Mouse (Mus musculus) ES-Bruce4 (cell line): ENCODE measurements around the gene Tbkbp1. TPM values are rescaled to one million over a fixed set of nuclear protein-coding genes. Genes with fewer than 3 reads are reported as not detected.
A peak's percentile ranks its signal among the peaks of the same experiment; 100 is the strongest.

Experiments
- H3K27ac ChIP-seq: 2 replicates; pipeline ENCODE4 v1.5.1; 2012; ENCODE audit warnings: low read length, inconsistent platforms; ENCODE audit not compliant: insufficient read depth
- H3K27me3 ChIP-seq: 2 replicates; pipeline ENCODE4 v1.6.1; 2012; ENCODE audit warnings: mild to moderate bottlenecking, low read length, inconsistent platforms; ENCODE audit not compliant: control insufficient read depth, poor library complexity, insufficient read depth, severe bottlenecking
- H3K36me3 ChIP-seq: 2 replicates; pipeline ENCODE4 v1.6.1; 2012; ENCODE audit warnings: inconsistent platforms, mild to moderate bottlenecking, low read length, moderate library complexity; ENCODE audit not compliant: control insufficient read depth, poor library complexity, insufficient read depth, severe bottlenecking
- H3K4me1 ChIP-seq: one replicate; pipeline ENCODE4 v1.8.1; 2011; ENCODE audit warnings: low read length; ENCODE audit not compliant: control insufficient read depth, insufficient read depth
- H3K4me3 ChIP-seq: 2 replicates; pipeline ENCODE4 v1.5.1; 2011; ENCODE audit warnings: low read depth, mild to moderate bottlenecking, low read length
- H3K9ac ChIP-seq: 2 replicates; pipeline ENCODE4 v1.6.1; 2012; ENCODE audit warnings: low read depth, mild to moderate bottlenecking, inconsistent platforms; ENCODE audit not compliant: poor library complexity, severe bottlenecking
- H3K9me3 ChIP-seq: replicated peaks from 2 replicates; pipeline ENCODE4 v1.6.1; 2012; ENCODE audit warnings: mild to moderate bottlenecking, low read length, inconsistent platforms; ENCODE audit not compliant: control insufficient read depth, poor library complexity, insufficient read depth, severe bottlenecking
- CTCF ChIP-seq: IDR thresholded peaks from one replicate; pipeline ENCODE4 v1.8.1; 2011; ENCODE audit warnings: low read depth, low read length
- EP300 ChIP-seq: IDR thresholded peaks from 2 replicates; pipeline ENCODE4 v1.6.1; 2011; ENCODE audit warnings: low read depth, low read length; ENCODE audit not compliant: insufficient read depth
- POLR2A ChIP-seq: IDR thresholded peaks from one replicate; pipeline ENCODE4 v1.8.1; 2011; ENCODE audit warnings: low read length; ENCODE audit not compliant: insufficient read depth
- polyA plus RNA-seq: library from polyadenylated mRNA; stranded (reverse); fragments of >200 nt; gene quantifications from 2 replicates; pipeline ENCODE4 v1.2.4, GENCODE M21; 2011; ENCODE audit warnings: low read depth; ENCODE audit not compliant: missing spikeins, insufficient read depth, insufficient read length

The Tbkbp1 gene
- polyA plus RNA-seq, 1 experiment = 5.4 TPM

- Histone ChIP-seq H3K9ac (peak overlapping the region; percentile 66; the same call in 1 of the 2 replicates), H3K9me3 (no peaks in the 10 kb centered on the region), H3K36me3 (no peaks in the 10 kb centered on the region), H3K4me1 (no peaks in the 10 kb centered on the region), H3K4me3 (peak overlapping the region; percentile 63), H3K27ac (no peak overlapping the region), H3K27me3 (no peaks in the 10 kb centered on the region)
- TF ChIP-seq CTCF = no peak
- TF ChIP-seq EP300 = no peak
- TF ChIP-seq POLR2A = no peak
These were observed 23.6 kb downstream of the Tbkbp1 start for GRCm38 (mm10) chr11:97127470-97128223.

- H3K36me3 ChIP-seq = no peaks in the 10 kb centered on the region
- peak overlapping the region; percentile 63 for H3K4me3 ChIP-seq
- H3K27ac ChIP-seq = no peak overlapping the region
- H3K4me1 ChIP-seq = no peaks in the 10 kb centered on the region
- H3K9me3 ChIP-seq = no peaks in the 10 kb centered on the region
- peak overlapping the region; percentile 66 for H3K9ac ChIP-seq
- no peaks in the 10 kb centered on the region for H3K27me3 ChIP-seq
- TF ChIP-seq POLR2A (no peak), EP300 (no peak), CTCF (no peak)
These were observed 24.4 kb downstream of the Tbkbp1 start for GRCm38 (mm10) chr11:97126645-97127468.

DNA sequence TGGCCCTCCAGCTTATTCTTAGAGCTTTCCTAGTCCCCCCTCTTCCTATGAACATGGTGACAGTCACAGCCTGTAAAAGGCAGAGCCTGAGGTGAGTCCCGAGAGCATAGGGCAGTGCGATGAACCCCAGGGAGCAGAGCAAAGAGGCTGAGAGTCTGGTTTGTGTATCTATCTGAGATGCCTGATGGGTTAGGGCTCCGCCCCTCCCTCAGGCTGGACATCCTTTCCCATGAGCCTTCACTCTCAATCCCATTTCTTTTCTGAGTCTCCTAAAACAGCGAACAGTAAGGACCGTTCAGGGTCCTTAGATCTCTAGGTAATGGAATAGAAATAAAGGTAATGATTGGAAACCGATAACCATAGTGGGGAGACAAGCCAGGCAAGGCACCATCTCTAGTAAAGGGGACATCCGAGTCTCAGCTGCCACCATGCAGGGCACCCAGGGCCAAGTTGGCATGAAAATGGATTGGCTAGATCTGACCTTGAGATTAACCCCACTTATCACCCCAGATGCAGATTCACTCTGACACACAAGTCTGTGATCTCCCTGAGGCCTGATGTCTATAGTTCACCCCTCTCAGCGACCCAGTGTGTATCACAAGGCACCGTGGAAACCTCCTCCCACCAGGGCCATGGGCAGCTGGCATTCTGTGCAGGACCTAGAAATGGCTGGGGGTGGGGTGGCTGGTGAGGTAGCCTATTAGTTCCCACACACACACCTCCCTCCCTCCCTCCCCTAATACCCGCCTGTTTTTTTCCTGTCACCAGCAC is 26.8 kb downstream of the Tbkbp1 start:
- Histone ChIP-seq H3K9ac (no peak overlapping the region), H3K4me3 (no peak overlapping the region), H3K9me3 (no peaks in the 10 kb centered on the region), H3K27me3 (no peaks in the 10 kb centered on the region), H3K27ac (no peak overlapping the region), H3K4me1 (no peaks in the 10 kb centered on the region), H3K36me3 (no peaks in the 10 kb centered on the region)
- no peak for TF ChIP-seq POLR2A
- TF ChIP-seq EP300 = no peak
- TF ChIP-seq CTCF = no peak

DNA sequence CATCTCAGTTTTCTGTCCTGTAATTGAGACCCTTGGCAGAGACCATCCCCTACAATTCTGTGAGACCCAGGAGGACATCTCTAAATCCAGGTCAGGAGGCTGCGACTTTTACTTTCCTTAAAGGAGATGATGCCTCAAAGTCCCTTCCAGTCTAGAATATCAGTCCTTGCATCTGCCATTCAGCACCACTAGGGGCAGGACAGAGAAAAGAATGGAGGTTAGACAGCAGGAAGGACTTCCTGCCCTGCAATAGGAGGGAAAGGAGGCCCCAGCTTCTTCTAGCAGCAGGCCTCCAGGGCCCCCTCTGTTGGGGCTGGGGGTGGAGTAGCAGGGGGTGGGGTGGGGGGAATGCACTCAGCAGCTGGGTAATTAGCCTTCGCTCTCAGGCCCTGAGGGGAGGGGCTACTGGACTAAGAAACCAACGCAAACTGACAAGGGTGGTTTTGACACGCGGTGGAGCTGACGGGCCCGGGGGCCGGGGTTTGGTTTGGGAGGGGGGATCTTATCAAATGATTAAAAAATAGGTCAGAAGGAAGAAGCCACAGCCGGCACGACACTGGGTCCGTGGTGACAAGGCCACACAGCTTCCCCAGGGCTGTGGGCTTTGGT is 27.9 kb downstream of the Tbkbp1 start:
- Histone ChIP-seq H3K9ac (no peak overlapping the region), H3K27ac (no peak overlapping the region), H3K4me1 (no peaks in the 10 kb centered on the region)

DNA sequence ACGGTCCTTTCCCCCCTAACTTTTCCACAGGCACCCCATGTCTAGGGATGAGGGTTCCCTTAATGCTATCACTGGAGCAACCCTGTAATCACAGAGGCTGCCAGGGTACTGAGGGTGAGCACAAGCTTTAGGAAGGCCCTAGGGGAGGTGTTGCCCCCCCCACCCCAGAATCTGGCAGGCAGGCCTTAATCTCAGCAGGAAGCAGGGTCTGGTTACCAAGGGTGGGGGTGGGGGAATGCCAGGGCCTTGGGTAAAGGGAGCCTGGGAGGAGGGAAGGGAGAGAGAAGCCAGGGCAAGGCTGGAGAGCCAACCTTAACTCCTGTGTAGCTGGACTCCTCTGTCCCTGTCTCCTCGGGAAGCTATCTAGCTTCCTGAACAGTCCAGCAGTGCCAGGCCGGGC is 30.7 kb downstream of the Tbkbp1 start:
- H3K9ac ChIP-seq = no peak overlapping the region

More for the DNA sequence above, 27.9 kb downstream of the Tbkbp1 start:
- Histone ChIP-seq H3K27me3 (no peaks in the 10 kb centered on the region), H3K9me3 (no peaks in the 10 kb centered on the region), H3K36me3 (no peaks in the 10 kb centered on the region), H3K4me3 (no peak overlapping the region)
- no peak for TF ChIP-seq EP300
- no peak for TF ChIP-seq CTCF
- no peak for TF ChIP-seq POLR2A

More for the DNA sequence above, 30.7 kb downstream of the Tbkbp1 start:
- Histone ChIP-seq H3K4me1 (no peaks in the 10 kb centered on the region), H3K4me3 (no peak overlapping the region), H3K9me3 (no peaks in the 10 kb centered on the region), H3K27ac (no peak overlapping the region), H3K36me3 (no peaks in the 10 kb centered on the region), H3K27me3 (no peaks in the 10 kb centered on the region)
- TF ChIP-seq POLR2A (no peak), CTCF (no peak), EP300 (no peak)
